Mouse (Mus musculus): ENCODE measurements around the gene Senp3.

- TF ChIP-seq CTCF (conservative IDR thresholded peaks at IDR 0.05; ENCODE audit: low read length) (no peak), POU5F1 (IDR thresholded peaks at IDR 0.05; ENCODE audit: borderline replicate concordance, low read length) (no peak)
These were observed 20.5 kb downstream of the Senp3 start for GRCm38 (mm10) chr11:69661221-69661881.
